Mouse (Mus musculus) layer of hippocampus, adult 9-10 months (tissue): ENCODE data around the gene Aldh1b1.
A peak's percentile ranks its signal among the peaks of the same experiment; 100 is the strongest.

Experiments
- DNase-seq: peaks from one replicate; pipeline ENCODE4 v3.0.0; 2022; ENCODE audit warnings: low spot score

The Aldh1b1 gene

DNA sequence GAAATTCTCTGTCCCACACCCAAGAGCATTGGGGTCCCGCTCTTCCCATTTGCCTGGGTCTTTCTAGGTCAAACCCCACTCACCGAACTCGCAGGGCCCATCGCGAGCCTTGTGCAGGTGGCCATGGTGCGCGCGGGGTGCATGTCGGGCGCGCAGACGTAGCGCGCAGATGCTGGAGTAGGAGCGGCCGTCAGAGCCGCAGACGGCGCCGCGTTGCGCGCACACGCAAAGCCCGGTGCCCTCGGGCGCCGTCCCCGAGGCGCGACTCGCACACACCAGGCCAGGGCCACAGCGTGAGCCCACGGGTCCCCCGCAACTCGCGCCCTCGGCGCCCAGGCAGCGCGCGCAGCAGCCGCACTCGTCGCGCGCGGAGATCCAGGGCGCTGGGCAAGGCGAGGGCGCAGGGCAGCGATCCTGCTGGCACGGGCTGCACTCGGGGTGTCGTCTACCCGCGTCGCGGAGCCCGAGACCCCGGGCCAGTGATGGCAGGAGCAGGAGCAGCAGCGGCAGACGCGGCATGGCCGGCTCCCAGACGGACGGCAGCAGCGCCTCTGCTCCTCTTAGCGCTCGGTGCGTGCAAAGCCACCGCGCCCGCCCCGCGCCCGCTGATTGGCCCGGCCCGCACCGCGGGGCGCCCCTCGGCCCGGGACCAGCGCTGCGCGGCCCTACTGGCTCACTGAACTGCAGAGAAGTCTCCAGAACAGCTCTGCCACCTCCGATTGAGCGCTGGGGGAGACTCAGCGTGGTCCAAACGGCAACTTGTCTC lies 27.6 kb downstream of the Aldh1b1 start, which contains the start of gene Igfbpl1:
Igfbpl1 (minus strand) TSS at position 649 of the 766 bp plus-strand sequence.
- no peak for DNase-seq

DNA sequence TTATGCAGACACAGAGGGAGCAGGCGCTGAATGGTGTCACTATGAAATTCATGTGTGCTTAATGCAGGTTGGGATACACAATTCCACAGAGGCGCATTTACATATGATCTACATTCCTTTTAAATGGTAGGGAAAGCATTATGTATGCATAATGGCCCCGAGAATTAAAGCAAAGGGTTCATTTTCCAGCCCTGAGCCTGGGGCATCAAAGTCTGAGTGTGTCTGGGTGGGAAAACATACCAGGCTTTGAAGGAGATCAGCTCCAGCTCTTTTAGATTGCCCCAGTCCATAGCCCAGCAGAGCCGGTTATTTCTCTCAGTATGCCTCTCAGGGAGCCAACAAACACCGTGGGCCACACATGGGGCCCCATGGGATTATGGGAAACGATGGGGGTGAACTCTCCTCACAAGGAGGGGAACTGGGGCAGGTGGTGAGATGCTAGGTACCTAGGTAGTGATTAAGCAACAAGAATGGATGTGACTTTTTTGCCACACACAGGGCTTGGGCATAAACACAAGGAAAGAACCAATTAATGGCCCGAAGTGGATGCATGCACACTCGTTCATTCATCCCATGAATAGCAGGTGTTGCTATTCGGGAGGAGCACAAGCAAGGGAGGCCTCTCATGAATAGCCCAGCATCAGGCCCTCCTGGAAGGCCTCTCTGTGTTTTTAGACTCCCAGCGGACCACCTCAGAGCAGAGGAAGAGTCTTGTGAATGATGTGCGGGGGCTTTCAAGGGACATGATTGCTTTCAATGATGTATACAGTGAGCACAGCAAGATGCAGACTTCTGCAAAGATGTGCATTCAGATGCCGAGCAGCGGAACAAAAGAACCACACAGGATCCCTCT lies 31.3 kb downstream of the Aldh1b1 start:
- DNase-seq, result no peak

DNA sequence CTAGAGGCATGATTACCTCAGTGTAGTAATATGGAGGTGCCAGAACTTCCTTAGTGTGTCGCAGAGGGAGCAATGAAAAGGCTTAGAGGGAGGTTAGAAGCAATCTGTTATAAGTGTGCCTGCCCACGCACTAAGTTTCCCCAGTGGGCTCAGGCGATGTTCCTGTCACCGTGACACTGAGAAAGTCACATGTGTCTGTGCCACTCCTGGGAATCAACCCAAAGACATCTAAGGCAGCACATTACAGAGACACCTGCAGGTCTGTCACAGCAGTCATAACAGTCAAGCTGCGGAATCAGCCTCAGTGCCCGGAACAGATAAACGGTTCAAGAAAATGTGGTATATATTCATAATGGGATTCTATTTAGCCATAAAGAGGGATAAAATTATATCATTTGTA lies 33.2 kb downstream of the Aldh1b1 start:
- DNase-seq, result no peak

DNA sequence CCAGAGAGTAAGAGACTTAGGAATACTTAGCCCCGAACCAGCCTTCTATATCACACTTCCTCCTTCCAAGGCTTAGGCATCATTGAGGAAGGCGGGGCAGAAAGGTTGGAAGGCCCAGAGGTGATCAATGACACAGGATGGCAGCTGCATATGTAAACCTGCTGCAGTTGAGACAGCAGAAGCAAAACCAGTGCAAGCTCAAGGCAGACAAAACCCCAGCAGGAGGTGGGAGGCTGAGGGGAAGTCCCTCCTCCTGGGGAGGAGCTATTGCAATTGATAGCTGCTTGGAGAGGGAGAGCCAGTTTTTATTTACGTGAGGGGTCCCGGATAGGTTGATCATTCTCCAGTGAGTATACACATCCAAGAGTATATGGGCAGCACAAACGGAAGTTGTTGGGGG lies 34.6 kb downstream of the Aldh1b1 start:
- DNase-seq, result no peak

DNA sequence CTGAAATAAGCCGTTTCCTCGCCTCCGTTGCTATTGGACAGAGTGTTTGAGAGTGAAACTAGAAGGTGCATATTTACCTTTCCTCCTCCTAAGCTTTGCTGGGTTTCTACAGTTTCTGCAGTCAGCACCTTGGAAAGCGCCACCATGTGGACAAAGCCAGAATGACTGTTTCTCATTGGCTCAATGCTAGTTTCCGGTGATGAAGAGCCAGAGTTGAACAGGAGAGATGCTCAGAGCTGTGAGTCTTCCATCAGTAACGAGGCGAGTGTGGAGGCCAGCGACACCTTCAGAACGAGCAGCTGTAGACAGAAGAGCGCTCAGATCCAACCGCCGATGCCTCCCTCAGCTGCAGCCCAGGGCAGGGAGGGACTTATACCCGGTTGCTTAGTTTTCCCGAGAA lies 45.5 kb downstream of the Aldh1b1 start:
- peak; percentile 31 for DNase-seq

DNA sequence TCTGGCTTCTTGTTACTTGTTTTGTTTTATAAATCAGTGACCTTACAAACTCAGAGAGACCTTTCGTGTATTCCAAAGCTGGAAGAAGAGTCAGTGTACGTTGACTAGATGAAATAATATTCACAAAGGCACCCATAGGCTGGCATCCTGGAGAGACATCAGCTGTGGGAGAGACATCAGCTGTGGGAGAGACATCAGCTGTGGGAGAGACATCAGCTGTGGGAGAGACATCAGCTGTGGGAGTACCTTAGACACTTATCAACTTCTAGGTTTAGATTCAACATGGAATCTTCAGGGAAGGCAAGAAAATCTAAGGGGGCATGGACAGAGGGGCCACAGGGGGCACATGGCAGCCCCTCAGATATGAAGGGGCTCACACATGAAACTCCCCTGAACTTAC lies 47.4 kb downstream of the Aldh1b1 start:
- no peak for DNase-seq

DNA sequence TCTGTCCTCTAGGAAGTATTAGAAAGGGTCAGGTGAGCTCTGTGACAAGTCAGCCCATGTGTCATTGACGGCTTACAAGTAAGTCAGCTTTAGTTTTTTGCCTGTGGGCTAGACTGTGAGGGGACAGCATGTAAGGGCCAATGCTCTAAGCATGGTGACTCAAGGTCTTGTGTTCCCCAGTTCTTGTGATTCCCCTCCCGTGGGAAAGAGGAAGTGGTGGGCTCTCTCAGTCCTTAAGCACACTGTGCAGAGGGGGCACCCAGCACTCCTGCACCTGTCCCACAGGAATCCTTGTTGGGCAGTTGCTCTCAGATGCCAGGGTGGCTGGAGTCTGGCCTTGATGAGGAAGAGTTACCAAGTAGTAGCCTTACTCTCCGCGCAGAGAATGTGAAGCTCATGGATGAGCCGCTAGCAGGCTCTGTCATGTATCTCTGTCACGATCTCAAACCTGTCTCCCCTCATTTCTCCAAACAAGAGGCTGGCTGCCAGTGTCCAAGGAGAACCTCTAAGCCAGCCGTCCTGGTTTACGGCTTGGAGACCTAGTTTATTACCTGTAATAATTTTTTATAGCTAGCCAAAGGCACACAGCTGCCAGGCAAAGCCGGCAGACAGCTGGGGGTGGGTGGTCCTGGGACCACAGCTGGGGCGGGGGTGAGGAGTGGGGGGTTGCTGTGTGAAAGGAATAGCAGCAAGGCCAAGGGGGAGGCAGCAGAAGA lies 49.4 kb downstream of the Aldh1b1 start, which contains the start of gene Stra6l:
Stra6l (plus strand) TSS at position 556 of the 716 bp plus-strand sequence.
- DNase-seq, result no peak

DNA sequence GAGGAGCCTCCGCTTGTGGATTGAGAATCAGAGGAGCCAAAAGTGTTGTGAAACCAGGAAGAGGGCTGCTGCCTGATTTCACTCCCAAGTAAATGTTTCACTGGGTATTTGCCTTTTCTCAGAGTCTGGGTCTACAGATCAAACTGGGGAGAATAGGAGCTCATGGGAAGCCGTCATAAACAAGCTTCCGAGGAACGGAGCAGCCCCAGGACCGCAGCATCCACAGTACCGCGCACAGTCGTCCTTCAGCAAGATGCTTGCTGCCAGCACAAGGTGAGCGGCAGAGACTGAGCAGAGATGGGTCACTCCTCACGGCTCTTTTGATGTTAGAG lies 50.0 kb downstream of the Aldh1b1 start:
- no peak for DNase-seq

DNA sequence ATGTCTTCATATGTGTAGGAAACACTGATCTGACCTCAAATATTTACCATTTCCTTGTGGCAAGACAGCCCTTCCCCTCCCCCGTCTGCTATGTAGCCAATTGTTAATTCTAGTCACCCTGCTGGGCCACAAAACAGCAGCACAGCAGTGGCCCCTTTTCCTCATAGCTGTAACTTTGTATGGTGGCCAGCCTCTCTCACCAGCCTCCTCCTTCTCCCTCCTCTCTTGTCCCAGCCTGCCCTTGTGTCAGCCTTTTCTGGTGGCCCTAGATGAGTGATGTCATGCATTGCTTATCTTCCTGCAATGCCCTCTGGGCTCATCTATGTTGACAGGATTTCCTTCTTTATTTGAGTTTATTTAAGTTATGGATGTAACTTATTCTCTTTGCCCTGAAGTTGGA lies 50.6 kb downstream of the Aldh1b1 start:
- no peak for DNase-seq

DNA sequence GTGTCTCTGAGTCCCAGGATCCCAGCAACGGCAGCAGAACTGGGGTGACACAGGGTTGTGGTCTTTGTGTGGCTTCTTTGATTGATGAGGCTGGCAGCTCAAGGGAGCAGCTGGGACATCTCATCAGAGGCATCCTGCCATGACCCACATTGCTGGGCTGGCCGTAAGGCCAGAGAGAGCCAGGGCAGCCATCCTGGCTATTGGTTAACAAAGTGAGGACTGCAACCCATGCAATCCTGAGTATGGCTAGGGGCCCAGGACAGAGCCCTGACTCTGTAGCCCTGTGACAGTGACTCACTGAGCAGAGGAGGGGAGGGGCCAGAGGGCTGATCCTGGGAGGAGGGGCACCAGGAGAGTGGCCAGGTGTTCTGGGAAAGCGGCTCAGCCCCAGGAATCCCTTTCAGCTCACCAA lies 52.8 kb downstream of the Aldh1b1 start:
- DNase-seq, result no peak

DNA sequence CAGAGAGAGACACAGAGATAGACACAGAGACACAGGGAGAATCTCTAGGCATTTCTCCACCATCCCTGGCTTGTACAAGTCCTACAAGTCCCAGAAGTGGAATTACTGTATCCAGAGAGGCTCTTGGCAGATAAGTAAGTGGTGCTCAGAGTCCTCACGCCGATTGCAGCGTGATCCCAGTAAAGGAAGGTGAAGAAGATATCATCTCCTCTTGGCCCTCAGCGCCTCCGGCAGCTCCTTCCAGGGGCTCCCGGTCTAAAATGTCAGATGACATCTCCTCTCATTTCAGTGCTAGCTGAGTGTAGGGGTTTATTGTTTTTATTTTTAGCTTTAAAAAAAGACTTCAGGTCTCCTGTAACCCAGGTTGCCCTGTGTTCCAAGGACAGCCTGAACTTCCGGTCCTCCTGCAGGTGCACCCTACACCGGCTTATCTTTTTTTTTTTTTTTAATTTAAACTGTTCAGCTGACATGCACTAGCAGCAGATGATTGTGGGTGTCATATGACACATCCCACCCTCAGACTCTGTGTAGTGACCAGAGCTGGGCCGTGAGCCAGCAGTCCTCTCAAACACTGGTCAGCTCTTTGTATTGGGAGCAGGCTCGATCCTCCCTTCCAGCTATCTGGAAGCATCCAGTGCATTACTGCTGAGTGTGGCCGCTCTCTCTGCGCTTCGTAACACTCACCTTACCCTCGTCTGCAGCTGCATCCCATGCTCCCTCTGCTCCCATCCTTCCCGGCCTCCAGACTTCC lies 54.8 kb downstream of the Aldh1b1 start:
- no peak for DNase-seq
